Mouse (Mus musculus): ENCODE measurements around the gene Adgre5. TPM values are rescaled to one million over a fixed set of nuclear protein-coding genes. Genes with fewer than 3 reads are reported as not detected.

Adgre5 gene
- total and polyA plus RNA-seq, 3 experiments: 0.54 to 23.6 (median 3.7) TPM

GRCm38 (mm10) chr8:83758298-83758697 is 17.2 kb upstream of the Adgre5 start:
- no peaks in the 10 kb centered on the region for H3K9me3 ChIP-seq (replicated peaks; ENCODE audit: low read length)

GRCm38 (mm10) chr8:83757084-83757607 is 16.0 kb upstream of the Adgre5 start:
- no peak overlapping the region for H3K27ac ChIP-seq (ENCODE audit: insufficient read depth, low read depth)

More at GRCm38 (mm10) chr8:83758298-83758697, 17.2 kb upstream of the Adgre5 start:
- in situ Hi-C loops (cut with MboI; ENCODE audit: low pct_ligation_motif_present, low pct_unique_long_range_greater_than_20kb, low sequenced_read_pairs) (no loop called here), dilution Hi-C loops (cut with MboI; ENCODE audit: extremely low pct_ligation_motif_present, extremely low pct_unique_long_range_greater_than_20kb, low sequenced_read_pairs) (no loop called here)
- Histone ChIP-seq H3K9ac (ENCODE audit: insufficient read depth, low read depth) (no peak overlapping the region), H3K4me2 (ENCODE audit: insufficient read depth, low read depth, poor library complexity, severe bottlenecking) (no peak overlapping the region), H3K27me3 (replicated peaks) (no peaks in the 10 kb centered on the region), H3K4me1 (ENCODE audit: control insufficient read depth in 1 of 2, insufficient read depth in 2 of 2) (no peaks in the 10 kb centered on the region), H3K4me3 (replicated peaks in 1 of 3; ENCODE audit: low read depth in 2 of 3, low read length in 2 of 3, poor library complexity in 1 of 3) (no peak overlapping the region), H3K36me3 (replicated peaks in 1 of 2; ENCODE audit: control insufficient read depth in 1 of 2, insufficient read depth in 1 of 2, low read length in 1 of 2) (no peaks in the 10 kb centered on the region), H3K79me2 (replicated peaks; ENCODE audit: control insufficient read depth, extremely low read depth, insufficient read depth, poor library complexity, severe bottlenecking) (no peaks in the 10 kb centered on the region), H3K27ac (ENCODE audit: insufficient read depth, low read depth) (no peak overlapping the region)
- TF ChIP-seq RCOR1 (conservative IDR thresholded peaks at IDR 0.05; ENCODE audit: low read depth, low read length): no peak
- no peak for TF ChIP-seq POLR2A (IDR thresholded peaks at IDR 0.05; ENCODE audit: low read depth, low read length)
- no peak for TF ChIP-seq ZC3H11A (IDR thresholded peaks at IDR 0.05; ENCODE audit: low read depth, low read length)
- TF ChIP-seq HCFC1 (IDR thresholded peaks at IDR 0.05; ENCODE audit: low read depth, low read length): no peak
- no peak for TF ChIP-seq MYC (IDR thresholded peaks at IDR 0.05; ENCODE audit: low read depth, low read length)
- no peak for TF ChIP-seq JUND (conservative IDR thresholded peaks at IDR 0.05; ENCODE audit: low read depth, low read length)
- no peak for TF ChIP-seq RAD21 (IDR thresholded peaks at IDR 0.05; ENCODE audit: low read depth, low read length)
- TF ChIP-seq MEF2A (IDR thresholded peaks at IDR 0.05; ENCODE audit: borderline replicate concordance, low read depth, low read length): no peak
- TF ChIP-seq ELF1 (IDR thresholded peaks at IDR 0.05; ENCODE audit: low read depth, low read length): no peak
- no peak for TF ChIP-seq POLR2AphosphoS2 (IDR thresholded peaks at IDR 0.05; ENCODE audit: low read depth, low read length)
- TF ChIP-seq MAZ (IDR thresholded peaks at IDR 0.05; ENCODE audit: low read depth, low read length): no peak
- TF ChIP-seq CHD1 (IDR thresholded peaks at IDR 0.05; ENCODE audit: low read depth, low read length): no peak
- no peak for TF ChIP-seq EP300 (IDR thresholded peaks at IDR 0.05; ENCODE audit: low read length)
- no peak for TF ChIP-seq TCF12 (IDR thresholded peaks at IDR 0.05; ENCODE audit: low read depth, low read length)
- no peak for DNase-seq (ENCODE audit: extremely low read depth)

More at GRCm38 (mm10) chr8:83757084-83757607, 16.0 kb upstream of the Adgre5 start:
- Histone ChIP-seq H3K36me3 (replicated peaks in 1 of 2; ENCODE audit: control insufficient read depth in 1 of 2, insufficient read depth in 1 of 2, low read length in 1 of 2) (no peaks in the 10 kb centered on the region), H3K9ac (ENCODE audit: insufficient read depth, low read depth) (no peak overlapping the region), H3K79me2 (replicated peaks; ENCODE audit: control insufficient read depth, extremely low read depth, insufficient read depth, poor library complexity, severe bottlenecking) (no peaks in the 10 kb centered on the region), H3K4me3 (replicated peaks in 1 of 3; ENCODE audit: low read depth in 2 of 3, low read length in 2 of 3, poor library complexity in 1 of 3) (no peak overlapping the region), H3K4me2 (ENCODE audit: insufficient read depth, low read depth, poor library complexity, severe bottlenecking) (no peak overlapping the region), H3K9me3 (replicated peaks; ENCODE audit: low read length) (no peaks in the 10 kb centered on the region), H3K27me3 (replicated peaks) (no peaks in the 10 kb centered on the region), H3K4me1 (ENCODE audit: control insufficient read depth in 1 of 2, insufficient read depth in 2 of 2) (peaks cover 0 to 7% of the 10 kb centered on the region in 2 experiments; a peak in 1 of 4 replicates)
- TF ChIP-seq RAD21 (IDR thresholded peaks at IDR 0.05; ENCODE audit: low read depth, low read length) (no peak), SIN3A (IDR thresholded peaks at IDR 0.05; ENCODE audit: low read length) (no peak), ZMIZ1 (IDR thresholded peaks at IDR 0.05; ENCODE audit: low read depth, low read length) (no peak)
- dilution Hi-C loops (cut with MboI; ENCODE audit: extremely low pct_ligation_motif_present, extremely low pct_unique_long_range_greater_than_20kb, low sequenced_read_pairs): no loop called here
- no peak for DNase-seq (ENCODE audit: extremely low read depth)
- in situ Hi-C loops (cut with MboI; ENCODE audit: low pct_ligation_motif_present, low pct_unique_long_range_greater_than_20kb, low sequenced_read_pairs): no loop called here
